Mouse (Mus musculus) mesoderm, embryonic 11.5 days (tissue): Measurements from ENCODE around the gene Ssrp1.
A peak's percentile ranks its signal among the peaks of the same experiment; 100 is the strongest.

Experiments used
- DNase-seq: peaks from one replicate; pipeline ENCODE4 v3.0.0-alpha.2; 2012; ENCODE audit warnings: low read depth, low spot score

Ssrp1 gene

GRCm38 (mm10) chr2:85037047-85038026 lies at the start of gene Ssrp1, which contains the start of gene P2rx3:
Ssrp1 (plus strand) TSS chr2:85037234.
P2rx3 (minus strand) TSS chr2:85037462.
- DNase-seq: peak; percentile 95

DNA sequence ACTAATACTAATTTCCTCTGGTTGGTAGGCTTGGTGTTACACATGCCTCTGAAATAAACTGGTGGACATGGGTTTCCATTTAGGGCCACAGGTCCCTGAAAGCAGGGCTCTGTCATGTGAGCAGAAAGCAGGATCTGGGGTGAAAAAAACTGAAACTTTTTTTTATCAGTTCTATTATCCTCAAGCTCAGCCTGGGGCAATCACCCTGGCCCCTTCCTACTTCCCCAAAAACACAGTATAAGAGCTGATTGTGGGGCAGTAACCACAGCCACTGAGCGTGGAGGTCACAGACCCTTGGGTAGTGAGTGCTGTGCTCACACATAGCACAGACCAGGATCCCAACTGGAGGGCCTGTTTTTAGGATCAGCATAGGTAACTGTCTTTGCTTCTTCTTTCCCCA lies 49.1 kb upstream of the Ssrp1 start, which contains the start of gene Prg3:
Prg3 (plus strand) TSS at position 286 of the 400 bp plus-strand sequence.
- DNase-seq: no peak

- DNase-seq: no peak
Measured at GRCm38 (mm10) chr2:84996376-84996775, 40.7 kb upstream of the Ssrp1 start.

GRCm38 (mm10) chr2:84999486-85000181 lies 37.4 kb upstream of the Ssrp1 start:
- no peak for DNase-seq

GRCm38 (mm10) chr2:85001497-85001896 lies 35.5 kb upstream of the Ssrp1 start:
- no peak for DNase-seq

DNA sequence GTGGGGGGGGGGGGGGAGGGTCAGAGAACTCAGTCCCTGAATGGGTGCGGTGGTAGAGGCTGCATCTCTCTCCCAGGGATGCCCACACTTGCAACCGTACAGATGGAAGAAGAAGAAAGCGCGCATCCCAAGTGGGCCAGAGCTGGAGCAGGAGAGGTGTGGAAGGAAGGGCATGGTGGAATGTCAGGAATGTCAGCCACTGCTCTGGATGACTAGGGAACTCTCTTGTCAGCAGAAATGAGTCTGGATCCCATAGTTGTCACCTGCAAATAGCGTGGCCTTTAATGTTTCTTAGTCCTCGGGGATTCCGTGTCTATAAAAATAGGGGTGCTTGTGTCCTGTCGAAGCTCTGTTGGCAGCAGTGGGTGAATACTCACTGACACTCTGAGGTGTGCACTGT lies 34.5 kb upstream of the Ssrp1 start:
- DNase-seq: peak; percentile 23

DNA sequence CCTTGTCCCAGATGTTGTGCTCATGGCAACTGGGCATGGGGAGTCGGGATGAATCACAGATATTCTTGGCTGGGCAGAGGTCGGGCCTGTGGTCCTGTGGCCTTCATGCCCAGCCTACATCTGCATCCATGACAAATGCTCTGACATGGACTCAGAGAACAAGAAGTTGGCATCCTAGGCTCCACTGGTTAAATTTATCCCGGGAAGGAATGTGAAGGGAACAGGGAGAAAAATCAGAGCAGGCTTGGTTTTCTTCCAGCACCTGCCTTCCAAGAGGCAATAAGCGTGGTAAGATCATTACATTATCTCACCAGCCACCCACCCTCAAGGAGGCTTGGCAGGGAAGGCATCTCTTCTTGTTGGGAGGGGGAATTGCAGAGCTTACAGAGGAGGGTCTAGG lies 32.7 kb upstream of the Ssrp1 start:
- DNase-seq: no peak

- DNase-seq: no peak
Measured at GRCm38 (mm10) chr2:85006600-85006999, 30.4 kb upstream of the Ssrp1 start.

- DNase-seq: peak; percentile 24
Measured at GRCm38 (mm10) chr2:85007729-85008128, 29.3 kb upstream of the Ssrp1 start.

DNA sequence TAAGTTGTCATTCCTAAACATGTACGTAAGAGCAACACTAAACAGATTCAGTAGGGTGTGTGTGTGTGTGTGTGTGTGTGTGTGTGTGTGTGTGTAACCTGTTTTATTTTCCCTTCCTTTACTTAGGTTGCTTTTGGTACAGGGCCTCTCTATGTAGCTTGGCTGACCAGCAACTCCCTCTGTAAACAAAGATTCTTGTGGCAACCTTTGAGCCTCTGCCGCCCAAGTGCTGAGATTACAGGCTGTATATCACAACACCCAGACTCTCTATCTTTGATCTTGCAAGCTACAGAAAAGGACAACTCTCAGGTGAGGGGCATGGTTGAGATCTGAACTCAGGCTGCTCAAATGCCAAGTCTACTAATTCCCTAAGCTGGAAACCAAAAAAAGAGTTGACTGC lies 27.8 kb upstream of the Ssrp1 start:
- no peak for DNase-seq

GRCm38 (mm10) chr2:85011906-85012604 lies 25.0 kb upstream of the Ssrp1 start:
- peak; percentile 28 for DNase-seq

GRCm38 (mm10) chr2:85012679-85013078 lies 24.4 kb upstream of the Ssrp1 start:
- no peak for DNase-seq

GRCm38 (mm10) chr2:85013826-85014587 lies 23.0 kb upstream of the Ssrp1 start:
- DNase-seq: no peak

DNA sequence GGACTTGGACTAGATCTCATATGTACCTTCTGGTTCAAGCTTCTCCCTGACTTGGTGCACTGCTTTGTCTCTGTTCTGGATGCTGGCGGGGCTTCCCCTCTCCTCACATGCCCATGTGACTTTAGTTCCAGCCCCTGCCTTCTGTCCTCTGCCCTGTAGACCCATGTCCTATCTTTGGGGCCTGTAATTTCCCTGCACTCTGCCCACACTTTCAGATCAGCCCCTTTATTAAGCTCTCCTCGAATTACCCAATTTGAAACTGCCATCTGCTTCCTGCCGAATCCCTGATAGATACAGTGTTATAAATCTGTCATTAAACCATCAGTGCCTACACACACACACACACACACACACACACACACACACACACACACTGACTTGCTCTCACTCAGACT lies 22.4 kb upstream of the Ssrp1 start:
- no peak for DNase-seq

- peak; percentile 23 for DNase-seq
Measured at GRCm38 (mm10) chr2:85022043-85022442, 15.0 kb upstream of the Ssrp1 start.

- DNase-seq: no peak
Measured at GRCm38 (mm10) chr2:85026178-85026577, 10.9 kb upstream of the Ssrp1 start.

DNA sequence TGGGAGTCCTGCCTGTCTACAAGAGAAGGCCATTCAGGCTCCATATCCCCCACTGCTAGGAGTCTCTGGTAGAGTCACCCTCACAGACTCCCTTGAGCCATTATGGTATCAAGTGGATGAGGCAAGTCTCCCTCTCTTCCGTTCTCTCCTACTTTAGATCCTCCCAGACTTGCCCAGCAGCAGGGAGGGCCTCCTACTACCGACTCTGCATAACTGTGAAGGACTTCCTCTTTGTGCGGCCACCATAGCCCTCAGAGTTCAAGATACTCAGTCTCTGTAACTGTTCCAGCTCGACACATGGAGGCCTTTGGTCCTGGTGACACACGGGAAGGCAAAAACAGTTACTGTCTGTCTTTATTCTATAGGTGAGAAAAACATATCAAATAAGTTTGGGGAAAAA lies 9.8 kb upstream of the Ssrp1 start:
- DNase-seq: no peak

GRCm38 (mm10) chr2:85029897-85030296 lies 7.1 kb upstream of the Ssrp1 start:
- DNase-seq: no peak

DNA sequence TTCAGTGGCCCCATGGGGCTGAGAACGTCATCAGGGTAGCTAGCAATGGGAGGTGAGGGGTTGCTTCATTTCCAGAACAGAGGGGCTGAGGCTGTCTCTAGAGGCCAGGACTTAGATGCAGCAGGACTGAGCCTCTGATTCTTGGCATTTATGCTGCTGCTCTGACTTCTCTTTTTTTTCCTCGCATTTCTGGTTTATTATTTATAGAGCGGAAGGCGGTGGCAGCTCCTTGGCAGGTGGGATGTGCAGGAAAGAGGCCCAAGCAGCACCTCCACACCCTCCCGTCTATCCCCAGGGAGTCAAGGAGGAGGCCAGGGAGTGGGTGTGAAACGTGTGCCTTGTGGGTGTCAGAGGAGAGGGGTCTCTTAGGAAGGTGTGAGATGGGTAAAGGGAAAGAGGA lies 6.0 kb upstream of the Ssrp1 start:
- DNase-seq: no peak

- no peak for DNase-seq
Measured at GRCm38 (mm10) chr2:85033121-85033520, 3.9 kb upstream of the Ssrp1 start.

GRCm38 (mm10) chr2:85034169-85034568 lies 2.9 kb upstream of the Ssrp1 start:
- no peak for DNase-seq
